Mouse (Mus musculus): ENCODE measurements around the gene Tcstv1. TPM values are rescaled to one million over a fixed set of nuclear protein-coding genes. Genes with fewer than 3 reads are reported as not detected.

Gene Tcstv1
- polyA plus RNA-seq, 1 experiment from 2014 or later, result not detected

Other genes with a start within 250 kb of the Tcstv1 start
- 85.4 and 161 TPM in 2 replicates for gene Hmgcs1, start 204.4 kb downstream of the Tcstv1 start, polyA plus RNA-seq (2014; fragmentation: Nextera tagmentation; extraction: Ambion mirVana)
- 0.74 and 1.1 TPM in 2 replicates for gene Nim1k, start 138.9 kb downstream of the Tcstv1 start, polyA plus RNA-seq (2014; fragmentation: Nextera tagmentation; extraction: Ambion mirVana)
- 41.7 and 43.8 TPM in 2 replicates for gene Zfp131, start 103.9 kb downstream of the Tcstv1 start, polyA plus RNA-seq (2014; fragmentation: Nextera tagmentation; extraction: Ambion mirVana)
- not detected in 2 replicates for gene AF067063, start 64.6 kb downstream of the Tcstv1 start, polyA plus RNA-seq (2014; fragmentation: Nextera tagmentation; extraction: Ambion mirVana)
- not detected in 2 replicates for gene D13Ertd608e, start 58.8 kb downstream of the Tcstv1 start, polyA plus RNA-seq (2014; fragmentation: Nextera tagmentation; extraction: Ambion mirVana)
- gene Gm21761, start 34.5 kb upstream of the Tcstv1 start, polyA plus RNA-seq (2014; fragmentation: Nextera tagmentation; extraction: Ambion mirVana), result not detected in 2 replicates
- not detected in 2 replicates for gene B020031M17Rik, start 56.0 kb upstream of the Tcstv1 start, polyA plus RNA-seq (2014; fragmentation: Nextera tagmentation; extraction: Ambion mirVana)
- not detected in 2 replicates for gene Gm36079, start 132.2 kb upstream of the Tcstv1 start, polyA plus RNA-seq (2014; fragmentation: Nextera tagmentation; extraction: Ambion mirVana)
- gene Gm21188, start 157.4 kb upstream of the Tcstv1 start, polyA plus RNA-seq (2014; fragmentation: Nextera tagmentation; extraction: Ambion mirVana), result not detected in 2 replicates
- gene Gm20767, start 245.5 kb upstream of the Tcstv1 start, polyA plus RNA-seq (2014; fragmentation: Nextera tagmentation; extraction: Ambion mirVana), result not detected in 2 replicates